Mouse (Mus musculus) limb, embryonic 15.5 days (tissue): ENCODE measurements around the gene Atrnl1. TPM values are rescaled to one million over a fixed set of nuclear protein-coding genes. Genes with fewer than 3 reads are reported as not detected.

ENCODE experiments used
- ATAC-seq: fragments of 200-750 bp; cut with Nextera tagmentation; 2 replicates; pipeline ENCODE4 v1.8.0; 2017; ENCODE audit warnings: low read depth, moderate TSS enrichment; ENCODE audit not compliant: insufficient number of reproducible peaks, low FRiP score, low TSS enrichment
- H3K27ac ChIP-seq: fragments of 300-500 bp; sonication (generic); 2 replicates; pipeline ENCODE4 v1.5.1; 2015; ENCODE audit warnings: moderate library complexity, mild to moderate bottlenecking, inconsistent platforms
- H3K27me3 ChIP-seq: fragments of 300-500 bp; sonication (generic); 2 replicates; pipeline ENCODE4 v1.6.1; 2015; ENCODE audit warnings: inconsistent platforms
- H3K36me3 ChIP-seq: fragments of 300-500 bp; sonication (generic); 2 replicates; pipeline ENCODE4 v1.6.1; 2015; ENCODE audit warnings: inconsistent platforms
- H3K4me1 ChIP-seq: fragments of 300-500 bp; sonication (generic); 2 replicates; pipeline ENCODE4 v1.6.1; 2015; ENCODE audit warnings: inconsistent platforms
- H3K4me2 ChIP-seq: fragments of 300-500 bp; sonication (generic); 2 replicates; pipeline ENCODE4 v1.6.1; 2015; ENCODE audit warnings: mild to moderate bottlenecking, inconsistent platforms
- H3K4me3 ChIP-seq: fragments of 300-500 bp; sonication (generic); 2 replicates; pipeline ENCODE4 v1.5.1; 2015; ENCODE audit warnings: mild to moderate bottlenecking, inconsistent platforms
- H3K9ac ChIP-seq: fragments of 300-500 bp; sonication (generic); 2 replicates; pipeline ENCODE4 v1.6.1; 2015; ENCODE audit warnings: inconsistent platforms
- H3K9me3 ChIP-seq: fragments of 300-500 bp; sonication (generic); 2 replicates; pipeline ENCODE4 v1.6.1; 2016; ENCODE audit warnings: inconsistent platforms
- WGBS: fragments of 180-500 bp; shearing (Covaris S2); methylation state at CpG from one replicate; pipeline ENCODE4 v1.1.7; 2015; 5-methylcytosine and 5-hydroxymethylcytosine counted together
- polyA plus RNA-seq: library from polyadenylated mRNA; unstranded; fragments of >200 nt; fragmentation: Nextera tagmentation; extraction: Ambion mirVana; gene quantifications from 2 replicates; pipeline ENCODE4 v1.2.1, GENCODE M21; 2015

Gene Atrnl1
- polyA plus RNA-seq, 1 experiment from 2014 or later: 7.7 TPM

DNA sequence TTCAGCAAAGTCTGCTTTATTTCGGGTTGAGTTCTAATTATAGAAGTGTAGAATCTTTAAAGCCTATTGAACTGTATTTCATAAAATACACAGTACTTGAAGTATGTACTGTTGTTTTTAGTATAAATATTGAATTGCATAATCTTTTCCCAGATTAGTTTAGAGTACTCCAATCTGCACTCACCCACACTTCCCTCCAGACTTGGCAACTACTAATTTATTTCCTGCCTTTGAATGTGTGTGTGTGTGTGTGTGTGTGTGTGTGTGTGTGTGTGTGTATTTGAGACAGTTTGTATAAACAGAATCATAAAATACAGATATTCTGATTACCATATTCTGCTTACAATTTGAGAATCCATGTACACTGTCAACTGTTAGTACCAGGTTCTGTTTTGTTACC lies 328.3 kb downstream of the Atrnl1 start:
- no peak for ATAC-seq
- Histone ChIP-seq H3K9me3 (no peaks in the 10 kb centered on the region), H3K4me3 (no peak overlapping the region), H3K9ac (no peak overlapping the region), H3K27ac (no peak overlapping the region), H3K4me2 (no peak overlapping the region), H3K27me3 (no peaks in the 10 kb centered on the region), H3K36me3 (0 out of 2 replicates have a peak, but pooled peaks cover 4% of the 10 kb centered on the region), H3K4me1 (no peaks in the 10 kb centered on the region)
- WGBS: 79% methylated on average over 1 of the region's 1 CpGs

DNA sequence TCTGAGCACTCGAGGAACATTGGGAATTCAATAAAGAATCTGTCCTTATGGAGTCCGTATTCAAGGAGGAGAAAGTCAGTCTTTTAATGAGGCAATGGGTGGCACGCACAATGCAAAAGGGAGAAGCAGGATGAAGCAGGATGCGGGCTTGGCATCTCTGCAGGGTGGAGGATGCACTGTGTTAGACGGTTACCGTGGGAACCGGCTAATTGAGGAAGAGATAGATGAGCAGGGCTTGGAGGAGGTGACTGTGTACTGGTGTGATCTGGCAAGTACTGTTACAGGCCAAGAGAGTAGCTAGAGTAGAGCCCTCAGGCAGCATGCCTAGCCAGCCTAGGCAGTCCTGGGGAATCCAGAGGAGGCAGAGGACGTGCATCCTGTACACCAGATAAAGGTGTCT lies 330.7 kb downstream of the Atrnl1 start:
- no peak overlapping the region for H3K4me3 ChIP-seq
- H3K4me2 ChIP-seq: no peak overlapping the region
- H3K27ac ChIP-seq: no peak overlapping the region
- 70% methylated on average over 8 of the region's 8 CpGs for WGBS
- no peak for ATAC-seq
- 0 out of 2 replicates have a peak, but pooled peaks cover 4% of the 10 kb centered on the region for H3K36me3 ChIP-seq
- no peaks in the 10 kb centered on the region for H3K9me3 ChIP-seq
- H3K9ac ChIP-seq: no peak overlapping the region
- no peaks in the 10 kb centered on the region for H3K4me1 ChIP-seq
- H3K27me3 ChIP-seq: no peaks in the 10 kb centered on the region

DNA sequence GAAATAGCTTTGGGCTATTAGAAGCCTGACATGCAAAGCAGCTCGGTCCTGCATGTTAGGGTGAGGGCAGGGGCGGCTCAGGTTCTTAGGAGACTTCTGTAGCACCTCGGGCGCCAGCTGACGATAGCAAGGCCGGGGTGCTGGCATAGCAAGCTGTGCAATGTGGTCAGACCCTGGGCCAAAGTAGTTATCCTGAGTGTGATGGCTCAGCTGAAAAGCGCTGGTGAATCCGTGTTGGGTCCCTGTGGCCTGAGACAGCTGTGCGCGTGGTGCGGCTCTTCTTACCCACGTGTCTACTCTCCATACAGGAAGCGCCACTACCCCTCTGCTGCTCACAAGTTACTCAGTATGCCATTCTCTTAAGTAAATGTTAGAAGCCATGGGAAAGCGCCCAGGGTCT lies 331.4 kb downstream of the Atrnl1 start:
- Histone ChIP-seq H3K36me3 (0 out of 2 replicates have a peak, but pooled peaks cover 2% of the 10 kb centered on the region), H3K27ac (no peak overlapping the region), H3K4me3 (no peak overlapping the region), H3K27me3 (no peaks in the 10 kb centered on the region), H3K4me2 (no peak overlapping the region), H3K9ac (no peak overlapping the region), H3K4me1 (no peaks in the 10 kb centered on the region), H3K9me3 (no peaks in the 10 kb centered on the region)
- 85% methylated on average over 14 of the region's 14 CpGs for WGBS
- ATAC-seq: no peak

DNA sequence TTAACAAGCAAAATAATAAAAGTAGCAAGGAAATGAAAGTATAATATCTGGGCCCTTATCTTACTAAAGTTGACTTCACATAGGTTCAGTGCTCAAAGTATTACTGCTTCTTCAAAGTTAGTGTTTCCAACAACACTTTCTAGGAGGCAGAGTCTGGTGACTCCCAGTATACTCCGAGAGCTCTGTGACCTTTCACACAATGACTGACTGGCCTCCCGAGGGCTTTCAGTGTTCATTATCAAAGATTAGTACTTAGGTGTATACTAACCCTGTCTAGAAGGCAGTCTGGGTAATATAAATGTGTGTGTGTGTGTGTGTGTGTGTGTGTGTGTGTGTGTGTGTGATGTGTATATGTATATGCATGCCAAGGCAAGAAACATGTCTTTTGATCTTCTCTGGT lies 332.5 kb downstream of the Atrnl1 start:
- H3K27ac ChIP-seq: no peak overlapping the region
- H3K9me3 ChIP-seq: no peaks in the 10 kb centered on the region
- H3K4me2 ChIP-seq: no peak overlapping the region
- H3K27me3 ChIP-seq: no peaks in the 10 kb centered on the region
- WGBS: 82% methylated on average over 2 of the region's 2 CpGs
- ATAC-seq: no peak
- no peak overlapping the region for H3K4me3 ChIP-seq
- no peaks in the 10 kb centered on the region for H3K36me3 ChIP-seq
- no peak overlapping the region for H3K9ac ChIP-seq
- H3K4me1 ChIP-seq: no peaks in the 10 kb centered on the region

DNA sequence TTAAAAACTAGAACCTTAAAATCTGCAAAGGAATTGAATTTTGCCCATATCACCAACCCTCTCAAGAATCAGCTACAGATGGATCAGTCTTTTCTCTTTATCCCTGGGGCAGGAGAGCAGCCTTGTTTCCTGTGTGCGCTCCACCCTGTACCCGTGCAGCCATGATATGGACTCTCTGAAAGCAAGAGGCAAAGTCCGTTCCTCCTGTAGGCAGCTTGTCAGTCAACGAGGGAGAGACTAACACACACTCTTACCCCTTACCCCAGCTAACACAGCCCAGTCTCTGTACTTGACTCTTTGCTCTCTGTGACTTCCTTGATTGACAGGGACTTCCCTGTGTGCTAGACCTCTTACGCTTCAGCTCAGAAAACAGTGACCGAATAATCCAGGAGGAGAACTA lies 333.8 kb downstream of the Atrnl1 start:
- no peak overlapping the region for H3K27ac ChIP-seq
- no peak overlapping the region for H3K9ac ChIP-seq
- no peaks in the 10 kb centered on the region for H3K36me3 ChIP-seq
- H3K27me3 ChIP-seq: no peaks in the 10 kb centered on the region
- no peaks in the 10 kb centered on the region for H3K4me1 ChIP-seq
- no peaks in the 10 kb centered on the region for H3K9me3 ChIP-seq
- H3K4me2 ChIP-seq: no peak overlapping the region
- ATAC-seq: no peak
- no peak overlapping the region for H3K4me3 ChIP-seq
- WGBS: 88% methylated on average over 6 of the region's 6 CpGs

DNA sequence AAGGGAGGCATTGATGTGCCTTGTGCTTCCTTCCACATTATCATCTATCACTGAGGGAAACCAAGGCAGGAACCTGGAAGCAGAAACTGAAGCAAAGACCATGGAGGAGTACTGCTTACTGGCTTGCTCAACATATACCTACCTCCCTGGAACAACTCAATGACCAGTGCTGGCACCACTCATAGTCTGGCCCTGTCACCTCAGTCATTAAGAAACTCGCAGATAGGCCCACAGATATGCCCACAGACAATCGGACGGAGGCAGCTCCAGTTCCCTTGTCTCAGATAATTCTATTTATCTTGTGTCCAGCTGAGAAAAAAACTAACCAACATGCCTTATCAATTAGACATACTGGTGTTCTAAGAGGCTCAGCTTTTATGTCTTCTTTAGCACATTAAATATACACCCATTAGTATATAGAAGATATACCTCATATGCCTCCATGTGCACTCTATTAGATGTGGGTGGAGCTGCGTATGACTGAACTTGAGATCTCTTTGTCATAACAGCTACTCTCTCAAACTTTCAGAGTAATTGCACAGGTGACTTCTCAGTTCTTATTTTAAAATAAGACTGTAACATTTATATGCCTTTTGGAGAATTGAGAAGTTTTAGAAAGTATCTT lies 334.9 kb downstream of the Atrnl1 start:
- 94% methylated on average over 4 of the region's 4 CpGs for WGBS
- Histone ChIP-seq H3K27ac (no peak overlapping the region), H3K9me3 (no peaks in the 10 kb centered on the region), H3K36me3 (no peaks in the 10 kb centered on the region), H3K9ac (no peak overlapping the region), H3K27me3 (no peaks in the 10 kb centered on the region), H3K4me2 (no peak overlapping the region), H3K4me3 (no peak overlapping the region), H3K4me1 (no peaks in the 10 kb centered on the region)
- no peak for ATAC-seq

DNA sequence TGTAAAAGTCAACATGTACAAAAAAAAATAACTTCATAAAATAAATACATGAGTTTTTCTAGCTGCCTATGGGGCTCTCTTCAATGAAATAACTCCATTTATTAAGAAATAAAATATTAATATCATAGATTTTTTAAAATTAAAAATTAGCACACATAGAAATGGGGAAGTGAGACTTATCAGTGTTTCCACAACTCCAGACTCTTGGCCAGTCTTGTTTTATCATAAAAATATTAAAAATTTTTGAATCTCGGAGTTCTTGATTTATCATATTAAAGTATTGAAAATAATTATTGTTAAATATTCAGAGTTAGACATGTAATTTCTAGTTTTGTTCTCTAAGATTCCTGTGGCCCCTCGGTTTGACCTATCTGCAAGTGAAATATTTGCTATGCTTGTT lies 337.7 kb downstream of the Atrnl1 start:
- ATAC-seq: no peak

DNA sequence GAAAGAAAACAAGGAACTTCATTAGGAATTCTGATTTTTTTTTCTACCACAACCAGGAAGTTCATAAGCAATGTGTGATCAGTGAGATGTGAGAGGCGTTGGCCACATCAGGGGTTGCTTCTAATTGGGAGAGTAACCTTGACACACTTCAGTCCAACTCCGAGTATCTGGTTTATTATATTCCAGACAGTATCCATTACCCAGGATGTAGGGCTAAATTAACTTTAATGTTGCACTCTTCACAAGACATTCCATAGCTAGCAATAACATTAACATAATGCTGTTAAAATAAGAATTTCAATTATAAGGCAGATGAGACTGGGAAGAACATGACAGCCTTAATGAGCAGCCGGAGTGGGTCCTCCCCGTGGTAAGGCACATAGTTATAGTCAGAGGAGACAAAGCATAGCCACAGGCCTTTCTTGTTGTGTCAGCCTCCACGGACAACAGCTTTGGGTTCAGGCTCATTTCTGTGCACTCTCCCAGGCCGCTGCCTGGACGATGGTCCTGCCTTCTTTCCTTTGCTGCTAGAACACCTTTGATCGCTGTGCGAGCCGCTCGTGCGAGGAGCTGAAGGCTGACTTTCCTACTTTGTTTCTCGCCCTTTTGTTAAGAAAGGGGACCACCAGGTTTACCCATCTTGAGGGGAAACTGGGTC lies 338.6 kb downstream of the Atrnl1 start:
- Histone ChIP-seq H3K36me3 (no peaks in the 10 kb centered on the region), H3K4me1 (no peaks in the 10 kb centered on the region), H3K27ac (no peak overlapping the region), H3K4me2 (no peak overlapping the region), H3K27me3 (no peaks in the 10 kb centered on the region), H3K4me3 (no peak overlapping the region), H3K9me3 (no peaks in the 10 kb centered on the region), H3K9ac (no peak overlapping the region)
- no peak for ATAC-seq
- 81% methylated on average over 13 of the region's 13 CpGs for WGBS

More for the DNA sequence above, 337.7 kb downstream of the Atrnl1 start:
- Histone ChIP-seq H3K9me3 (no peaks in the 10 kb centered on the region), H3K4me2 (no peak overlapping the region), H3K36me3 (no peaks in the 10 kb centered on the region), H3K27me3 (no peaks in the 10 kb centered on the region), H3K9ac (no peak overlapping the region), H3K4me1 (no peaks in the 10 kb centered on the region), H3K4me3 (no peak overlapping the region), H3K27ac (no peak overlapping the region)
- 89% methylated on average over 2 of the region's 2 CpGs for WGBS

DNA sequence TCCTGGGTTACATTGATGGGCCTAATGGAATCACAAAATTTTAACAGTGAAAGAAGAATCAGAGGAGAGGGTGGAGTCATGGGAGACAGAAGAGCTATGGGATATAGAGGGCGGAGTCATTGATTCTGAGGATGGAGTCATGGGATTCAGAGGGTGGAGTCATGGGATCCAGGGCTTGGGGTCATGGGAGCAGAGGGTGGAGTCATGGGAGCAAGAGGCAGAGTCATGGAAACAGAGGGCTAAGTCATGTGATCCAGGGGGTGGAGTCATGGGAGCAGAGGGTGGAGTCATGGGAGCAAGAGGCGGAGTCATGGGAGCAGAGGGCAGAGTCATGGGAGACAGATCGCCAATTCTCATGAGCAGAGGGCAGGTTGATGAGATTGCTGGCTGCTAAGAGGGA lies 343.3 kb downstream of the Atrnl1 start:
- Histone ChIP-seq H3K4me2 (no peak overlapping the region), H3K4me1 (no peaks in the 10 kb centered on the region), H3K27ac (no peak overlapping the region), H3K4me3 (no peak overlapping the region), H3K27me3 (no peaks in the 10 kb centered on the region), H3K36me3 (no peaks in the 10 kb centered on the region), H3K9me3 (no peaks in the 10 kb centered on the region), H3K9ac (no peak overlapping the region)
- ATAC-seq: no peak
- 99% methylated on average over 3 of the region's 3 CpGs for WGBS

DNA sequence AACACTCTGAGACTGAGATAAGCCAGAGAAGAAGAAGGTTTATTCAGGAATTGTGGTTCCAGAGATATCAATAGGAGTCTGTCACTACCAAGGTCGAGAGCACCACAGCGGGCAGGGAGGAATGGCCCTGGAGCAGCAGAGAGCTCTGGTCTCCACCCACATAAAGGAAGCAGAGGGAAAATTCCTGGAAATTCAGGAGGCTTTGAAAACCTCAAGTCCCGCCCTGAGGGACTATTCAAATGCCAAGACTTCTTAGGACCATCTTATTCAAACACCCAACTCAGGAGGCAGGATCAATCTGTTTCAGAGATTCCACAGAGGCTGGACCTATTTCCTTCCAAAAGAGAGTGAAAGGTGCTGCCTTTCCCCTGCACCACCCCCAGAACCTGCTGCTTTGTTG lies 345.6 kb downstream of the Atrnl1 start:
- ATAC-seq: no peak
- no peaks in the 10 kb centered on the region for H3K27me3 ChIP-seq
- 76% methylated on average over 3 of the region's 3 CpGs for whole genome bisulfite sequencing
- H3K4me1 ChIP-seq: no peaks in the 10 kb centered on the region
- H3K9me3 ChIP-seq: no peaks in the 10 kb centered on the region
- H3K27ac ChIP-seq: no peak overlapping the region
- no peak overlapping the region for H3K9ac ChIP-seq
- H3K36me3 ChIP-seq: no peaks in the 10 kb centered on the region
- no peak overlapping the region for H3K4me2 ChIP-seq
- H3K4me3 ChIP-seq: no peak overlapping the region

DNA sequence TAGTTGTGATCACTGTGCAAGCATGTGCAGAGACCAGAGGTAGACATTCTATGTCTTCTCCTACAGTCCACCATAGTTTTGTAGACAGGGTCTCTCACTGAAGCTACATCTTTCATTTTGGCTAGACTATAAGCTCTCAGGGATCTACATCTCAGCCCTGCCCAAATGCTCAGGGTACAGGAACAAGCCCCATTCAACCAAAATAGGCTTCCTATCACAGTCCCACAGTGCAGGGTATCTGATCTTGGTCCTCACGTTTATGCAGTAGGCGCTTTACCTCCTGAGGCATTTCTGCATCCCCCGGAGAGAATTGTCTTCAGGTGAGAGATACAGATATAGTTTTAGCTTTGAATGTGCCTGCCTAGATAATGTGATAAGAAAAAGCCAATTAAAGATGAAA lies 346.5 kb downstream of the Atrnl1 start:
- Histone ChIP-seq H3K27ac (no peak overlapping the region), H3K9ac (no peak overlapping the region), H3K4me1 (no peaks in the 10 kb centered on the region), H3K4me3 (no peak overlapping the region), H3K36me3 (no peaks in the 10 kb centered on the region), H3K4me2 (no peak overlapping the region), H3K27me3 (no peaks in the 10 kb centered on the region), H3K9me3 (no peaks in the 10 kb centered on the region)
- WGBS: 93% methylated on average over 3 of the region's 3 CpGs
- ATAC-seq: no peak

DNA sequence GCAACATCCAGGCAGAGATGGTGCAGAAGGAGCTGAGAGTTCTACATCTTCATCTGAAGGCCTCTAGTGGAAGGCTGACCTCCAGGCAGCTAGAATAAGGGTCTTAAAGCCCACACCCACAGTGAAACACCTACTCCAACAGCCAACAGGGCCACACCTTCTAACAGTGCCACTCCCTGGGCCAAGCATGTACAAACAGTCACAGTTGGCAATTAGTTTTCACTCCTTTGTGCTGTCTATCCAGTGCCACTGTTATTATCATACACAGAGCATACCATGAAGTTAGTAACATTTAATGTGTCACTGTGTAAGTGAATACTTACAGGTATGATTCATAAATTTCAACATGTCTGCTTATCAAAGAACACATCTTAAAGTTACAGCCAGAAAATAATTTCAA lies 347.3 kb downstream of the Atrnl1 start:
- H3K4me1 ChIP-seq: no peaks in the 10 kb centered on the region
- no peak overlapping the region for H3K4me2 ChIP-seq
- no peak for ATAC-seq
- no peak overlapping the region for H3K27ac ChIP-seq
- H3K4me3 ChIP-seq: no peak overlapping the region
- no peaks in the 10 kb centered on the region for H3K27me3 ChIP-seq
- no peaks in the 10 kb centered on the region for H3K36me3 ChIP-seq
- H3K9ac ChIP-seq: no peak overlapping the region
- no peaks in the 10 kb centered on the region for H3K9me3 ChIP-seq

DNA sequence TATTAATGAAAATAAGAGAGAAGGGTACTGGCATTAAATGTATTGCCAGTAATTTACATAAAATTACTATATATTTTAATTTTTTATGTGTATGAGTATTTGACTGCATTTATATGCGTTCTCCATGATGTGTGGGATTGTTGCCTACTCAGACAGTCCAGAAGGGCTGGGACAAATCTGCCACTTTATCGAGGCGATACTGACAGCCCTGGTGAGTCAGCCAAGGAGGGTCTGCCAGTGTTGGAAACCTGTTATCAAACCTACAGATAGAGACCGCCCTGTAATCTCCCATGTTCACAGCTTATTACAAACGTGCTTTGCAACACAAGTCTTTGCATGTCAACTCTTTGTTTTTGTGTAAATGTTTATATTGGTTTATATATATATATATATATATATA lies 347.9 kb downstream of the Atrnl1 start:
- H3K27ac ChIP-seq: no peak overlapping the region
- no peak overlapping the region for H3K4me3 ChIP-seq
- H3K36me3 ChIP-seq: no peaks in the 10 kb centered on the region
- no peaks in the 10 kb centered on the region for H3K4me1 ChIP-seq
- H3K4me2 ChIP-seq: no peak overlapping the region
- no peaks in the 10 kb centered on the region for H3K27me3 ChIP-seq
- no peaks in the 10 kb centered on the region for H3K9me3 ChIP-seq
- H3K9ac ChIP-seq: no peak overlapping the region
- WGBS: 87% methylated on average over 5 of the region's 5 CpGs
- ATAC-seq: no peak
